Mouse (Mus musculus) retina, postnatal 1 day (tissue): ENCODE data around the gene Cmpk2.
"Not testable (repeated sequence)": the region's sequence is repeated elsewhere in the genome, so short reads cannot be mapped to it uniquely, and the experiment has no call there.

Source experiments
- DNase-seq: peaks from one replicate; pipeline ENCODE4 v3.0.0-alpha.2; 2012

Gene Cmpk2

DNA sequence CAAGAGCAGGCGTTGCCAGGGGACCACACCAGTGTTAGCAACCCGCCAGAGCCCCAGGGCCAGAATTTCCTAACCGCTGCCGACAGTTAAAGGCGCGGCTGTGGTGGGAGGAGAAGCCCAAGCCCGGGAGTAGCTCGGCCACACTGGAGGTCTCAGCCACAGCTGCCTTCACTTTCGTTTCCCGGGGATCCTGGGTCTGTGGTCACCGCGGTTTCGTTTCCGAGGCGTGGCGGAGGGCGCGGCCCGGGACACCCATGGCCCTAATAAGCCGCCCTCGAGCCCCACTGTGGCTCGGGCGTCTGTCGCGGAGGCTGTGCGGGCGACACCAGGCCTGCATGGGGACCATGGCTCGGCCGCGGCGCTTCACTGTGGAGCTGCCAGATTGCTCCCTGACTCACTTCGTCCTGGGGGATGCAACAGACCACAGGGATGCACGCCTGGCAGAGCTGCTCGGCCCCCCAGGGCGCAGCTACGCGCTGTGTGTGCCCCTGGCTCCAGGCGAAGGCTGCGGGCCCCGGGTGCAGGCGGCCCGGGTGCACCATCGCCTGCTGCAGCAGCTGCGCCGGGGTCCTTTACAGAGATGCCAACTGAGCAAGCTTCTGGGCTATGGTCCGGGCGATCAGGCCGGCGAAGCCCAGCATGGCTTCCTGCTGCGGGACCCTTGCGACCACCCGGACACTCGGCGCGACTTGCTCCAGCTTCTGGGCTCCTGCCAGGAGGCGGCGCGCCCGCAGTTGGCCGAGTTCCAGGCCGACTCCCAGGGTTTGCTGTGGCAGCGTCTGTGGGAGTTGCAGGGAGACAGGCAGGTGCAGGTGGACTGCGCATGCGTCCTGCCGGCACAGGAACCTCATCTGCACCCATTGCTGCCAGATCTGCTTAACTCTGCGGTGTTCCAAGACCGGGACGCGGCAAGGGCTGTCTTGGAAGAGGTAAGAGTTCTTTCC is at the start of gene Cmpk2:
TSS of gene Cmpk2 (plus strand) at position 107 of the 944 bp plus-strand sequence.
- DNase-seq: peak; percentile 93

GRCm38 (mm10) chr12:26424841-26425240 is 44.2 kb upstream of the Cmpk2 start:
- peak; percentile 72 for DNase-seq

- DNase-seq: not testable (repeated sequence)
Measured at GRCm38 (mm10) chr12:26428771-26429170, 40.2 kb upstream of the Cmpk2 start.

- no peak for DNase-seq
Measured at GRCm38 (mm10) chr12:26436334-26436733, 32.7 kb upstream of the Cmpk2 start.

- DNase-seq: peak; percentile 24
Measured at GRCm38 (mm10) chr12:26437950-26438349, 31.1 kb upstream of the Cmpk2 start.

DNA sequence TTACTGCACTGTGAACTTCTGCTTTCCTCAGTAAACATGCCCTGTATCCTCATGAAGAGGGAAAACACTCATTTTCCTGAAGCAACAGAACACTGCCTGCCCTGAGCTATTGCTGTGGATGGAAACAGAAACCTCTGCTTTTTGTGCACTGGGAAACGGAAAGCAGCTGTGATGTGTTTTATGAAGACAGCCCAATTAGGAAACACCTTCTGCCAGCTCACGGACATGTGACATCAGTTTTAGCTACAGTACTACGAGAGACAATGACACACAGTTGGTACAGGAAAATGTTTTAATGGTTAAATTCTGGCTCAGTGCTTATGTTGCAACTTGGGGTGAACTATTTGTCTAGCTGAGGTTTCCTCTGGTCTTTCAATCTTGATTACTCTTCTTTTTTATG is 29.6 kb upstream of the Cmpk2 start:
- DNase-seq: no peak

GRCm38 (mm10) chr12:26444054-26444453 is 24.9 kb upstream of the Cmpk2 start:
- DNase-seq: peak; percentile 71

- no peak for DNase-seq
Measured at GRCm38 (mm10) chr12:26444511-26444910, 24.5 kb upstream of the Cmpk2 start.

GRCm38 (mm10) chr12:26446377-26447045 is 22.5 kb upstream of the Cmpk2 start:
- no peak for DNase-seq

DNA sequence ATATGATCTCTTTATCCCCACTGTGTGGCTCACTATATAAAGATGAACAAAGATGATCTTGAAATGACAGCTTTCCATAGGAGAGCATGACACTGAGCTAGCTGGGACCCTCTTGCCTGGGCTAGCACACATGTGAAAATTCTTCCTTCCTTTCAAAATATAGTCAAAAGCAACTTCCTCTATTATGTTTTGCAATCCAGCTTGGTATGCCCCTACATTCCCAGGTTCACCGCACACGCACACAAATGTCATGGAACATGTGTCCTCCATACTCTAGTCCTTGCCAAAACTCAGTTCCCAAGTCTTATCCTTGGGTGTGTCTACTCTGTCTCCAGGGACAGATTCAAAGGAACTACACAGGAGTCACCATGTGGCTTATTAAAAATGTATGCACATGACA is 19.5 kb upstream of the Cmpk2 start:
- DNase-seq: no peak

- no peak for DNase-seq
Measured at GRCm38 (mm10) chr12:26451150-26451549, 17.9 kb upstream of the Cmpk2 start.

DNA sequence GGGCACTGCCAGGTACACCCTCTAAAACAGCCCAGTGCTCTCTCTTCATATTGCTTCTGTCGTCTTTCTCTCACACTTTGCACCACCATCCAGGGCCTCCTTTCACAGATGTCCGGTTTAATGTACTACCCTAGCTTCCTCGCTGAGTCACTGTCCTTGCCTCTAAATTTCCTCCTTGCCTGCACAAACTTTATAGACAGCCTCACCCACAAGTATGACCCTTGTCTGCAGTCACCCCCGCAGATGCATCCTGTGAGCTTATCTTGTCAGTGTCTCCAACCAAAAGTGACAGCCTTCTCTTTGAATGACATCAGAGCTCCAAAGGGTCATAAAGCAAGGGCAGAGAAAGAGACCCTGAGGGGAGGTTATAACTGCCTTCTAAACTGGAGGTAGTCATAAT is 16.1 kb upstream of the Cmpk2 start:
- DNase-seq: no peak

GRCm38 (mm10) chr12:26454682-26455081 is 14.3 kb upstream of the Cmpk2 start:
- no peak for DNase-seq

GRCm38 (mm10) chr12:26456028-26456698 is 12.8 kb upstream of the Cmpk2 start, which contains the start of gene Rsad2:
Gene Rsad2, minus strand, starts transcription at chr12:26456452.
- DNase-seq: peak; percentile 63

- no peak for DNase-seq
Measured at GRCm38 (mm10) chr12:26460091-26460490, 8.9 kb upstream of the Cmpk2 start.

DNA sequence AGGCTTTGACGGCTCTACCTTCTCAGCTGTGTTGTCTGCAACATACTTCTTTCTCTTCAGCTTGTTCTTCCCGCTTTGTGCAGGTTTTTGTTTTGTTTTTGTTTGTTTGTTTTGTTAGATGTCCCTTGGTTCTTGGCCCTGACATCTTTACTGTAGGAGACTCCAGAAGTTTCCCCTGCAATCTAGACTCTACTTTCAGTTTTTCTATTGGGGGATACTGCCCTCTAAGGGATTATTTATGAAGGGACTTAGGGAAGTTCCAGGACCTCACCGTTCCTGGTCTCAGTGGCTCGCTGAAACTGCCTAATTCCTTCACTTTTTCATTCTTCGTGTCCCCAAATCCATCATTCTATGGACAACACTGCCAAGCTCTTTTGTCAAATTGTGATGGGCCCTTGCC is 3.4 kb upstream of the Cmpk2 start:
- DNase-seq: no peak

- DNase-seq: peak; percentile 54
Measured at GRCm38 (mm10) chr12:26470042-26470409, 1.0 kb downstream of the Cmpk2 start.

DNA sequence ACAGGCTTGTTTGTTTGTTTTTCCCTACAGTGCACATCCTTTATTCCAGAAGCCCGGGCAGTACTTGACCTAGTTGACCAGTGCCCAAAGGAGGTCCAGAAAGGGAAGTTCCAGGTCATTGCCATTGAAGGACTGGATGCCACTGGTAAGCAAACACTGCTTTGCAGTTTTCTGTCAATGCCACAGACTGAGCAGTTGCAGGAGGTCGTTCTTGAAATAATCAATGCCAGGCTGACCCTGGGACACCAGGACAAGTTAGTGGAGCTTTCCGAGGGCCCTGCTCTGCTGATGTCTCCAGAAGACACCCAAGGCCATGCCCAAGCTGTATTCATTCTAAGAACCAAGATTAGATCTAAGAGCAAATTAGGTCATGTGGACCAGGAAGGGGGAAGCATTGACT is 2.4 kb downstream of the Cmpk2 start:
- no peak for DNase-seq

- no peak for DNase-seq
Measured at GRCm38 (mm10) chr12:26472770-26473481, 3.9 kb downstream of the Cmpk2 start.

DNA sequence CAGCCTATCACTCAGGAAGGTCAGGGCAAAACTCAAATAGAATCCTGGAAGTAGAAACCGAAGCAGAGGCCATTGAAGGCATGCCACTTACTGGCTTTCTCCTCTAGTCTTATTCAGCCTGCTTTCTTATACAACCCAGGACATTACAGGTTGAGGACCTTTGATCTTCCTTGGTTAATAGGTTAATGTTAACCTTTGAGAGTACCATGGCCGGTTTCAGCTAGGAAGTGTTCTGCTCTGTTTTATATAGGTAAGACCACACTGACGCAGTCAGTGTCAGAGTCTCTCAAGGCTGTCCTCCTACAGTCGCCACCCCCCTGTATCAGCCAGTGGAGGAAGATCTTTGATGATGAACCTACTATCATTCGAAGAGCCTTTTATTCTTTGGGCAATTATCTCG is 4.7 kb downstream of the Cmpk2 start:
- no peak for DNase-seq

DNA sequence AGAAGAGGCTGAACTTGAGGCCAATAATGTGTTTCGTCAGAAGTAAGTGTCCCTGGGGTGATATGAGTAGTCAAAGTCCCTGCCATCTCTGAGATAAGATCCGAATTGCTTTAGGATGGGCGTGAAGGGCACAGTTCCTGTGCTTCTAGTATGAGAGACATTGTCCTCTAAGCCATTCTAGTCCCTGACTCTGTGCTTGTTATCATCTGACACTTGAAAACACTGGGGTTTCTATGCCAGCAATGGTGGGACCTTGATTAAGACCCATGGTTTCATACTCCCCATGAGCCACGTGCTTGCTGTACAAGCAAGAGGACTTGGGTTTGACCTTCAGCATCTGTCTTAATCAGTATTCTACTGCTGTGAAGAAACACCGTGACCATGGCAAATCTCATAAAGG is 8.2 kb downstream of the Cmpk2 start:
- no peak for DNase-seq

DNA sequence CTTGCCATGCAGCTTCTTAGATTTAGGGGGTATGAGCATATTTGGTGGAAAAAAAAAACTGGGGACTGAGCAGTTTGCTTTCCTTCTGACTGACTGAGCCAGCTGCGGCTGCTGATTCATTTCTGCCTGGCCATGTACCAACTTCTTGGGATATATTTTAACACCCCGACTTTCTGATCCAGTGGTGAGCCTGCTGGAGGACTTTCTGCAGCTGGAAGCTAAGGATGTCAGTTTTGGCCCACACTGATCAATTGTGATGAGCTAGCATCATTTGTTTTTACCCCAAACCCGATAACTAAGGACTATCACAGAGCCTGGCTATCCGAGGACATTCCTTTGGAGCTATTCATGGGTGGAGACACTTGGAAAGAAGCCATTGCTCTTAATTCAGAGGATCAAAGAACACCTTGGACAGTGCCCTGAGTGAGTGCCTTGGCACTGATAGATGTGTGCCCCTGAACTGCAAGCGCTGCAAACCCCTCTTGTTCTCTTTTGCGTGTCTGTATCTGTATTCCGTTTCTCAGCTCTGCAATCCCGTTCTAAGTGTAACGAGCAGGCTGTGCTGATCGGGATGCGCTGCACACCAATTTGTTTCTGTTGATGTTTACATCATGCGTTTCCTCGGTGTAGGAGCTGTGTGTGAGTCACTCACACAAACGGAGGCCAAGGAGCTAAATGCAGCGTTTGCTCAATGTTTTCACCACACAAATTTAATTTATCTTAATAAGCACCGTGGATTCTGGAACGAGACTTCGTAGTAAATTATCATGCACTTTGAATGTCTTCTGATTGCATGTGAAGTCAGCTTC is 9.4 kb downstream of the Cmpk2 start:
- DNase-seq: no peak
